Comparison of ENCODE assay signal across 8 mouse cellular contexts in genomic region chr15:18821114-18821756, GRCm38 (mm10). TPM values are rescaled to one million over a fixed set of nuclear protein-coding genes. Genes with fewer than 3 reads are reported as not detected.
DNase-seq lines count a peak whose midpoint lies in the region; ATAC-seq and TF ChIP-seq lines count a peak whose summit lies in the region.

No protein-coding gene starts in this region.

- H3K4me3 ChIP-seq in forebrain, postnatal 0 days (ENCODE audit: low read depth, low read length) = peak overlapping the region; percentile 55
- H3K4me3 ChIP-seq in hindbrain, embryonic 12.5 days = no peak overlapping the region
- no peak overlapping the region for H3K4me3 ChIP-seq in lung, postnatal 0 days (ENCODE audit: low read depth, low read length)

- peak overlapping the region; percentile 54 for H3K4me2 ChIP-seq in forebrain, postnatal 0 days (ENCODE audit: low read depth)
- H3K4me2 ChIP-seq in hindbrain, embryonic 12.5 days (replicated peaks) = peak overlapping the region; percentile 59
- no peak overlapping the region for H3K4me2 ChIP-seq in lung, postnatal 0 days (replicated peaks; ENCODE audit: low read depth, low read length)

- DNase-seq in MEL-GATA-1-ER (ENCODE audit: extremely low read depth, low read depth) = peak; percentile 66
- DNase-seq in cerebellum, adult 18-20 months = peak; percentile 90 to 93
- peak; percentile 97 for DNase-seq in forebrain, postnatal 0 days
- DNase-seq in layer of hippocampus, postnatal 10 days (ENCODE audit: low spot score in 2 of 2) = peak; percentile 98
- DNase-seq in lung, postnatal 0 days (ENCODE audit: low spot score) = peak; percentile 67
- DNase-seq in ovary, postnatal 36 days (ENCODE audit: low spot score) = peak; percentile 64
- DNase-seq in thymus, postnatal 10 days (ENCODE audit: low spot score in 2 of 2) = peak; percentile 69 to 75

- no peak for TF ChIP-seq EP300 in lung, postnatal 0 days (IDR thresholded peaks at IDR 0.05)

- H3K27ac ChIP-seq in forebrain, postnatal 0 days (ENCODE audit: low read depth, low read length) = no peak overlapping the region
- no peak overlapping the region for H3K27ac ChIP-seq in hindbrain, embryonic 12.5 days
- H3K27ac ChIP-seq in lung, postnatal 0 days (ENCODE audit: low read length) = no peak overlapping the region

- no peaks in the 10 kb centered on the region for H3K9me3 ChIP-seq in forebrain, postnatal 0 days (ENCODE audit: low read length)
- H3K9me3 ChIP-seq in hindbrain, embryonic 12.5 days (replicated peaks) = no peaks in the 10 kb centered on the region
- H3K9me3 ChIP-seq in lung, postnatal 0 days (ENCODE audit: low read length) = no peaks in the 10 kb centered on the region

- peak; percentile 61 for ATAC-seq in forebrain, postnatal 0 days
- ATAC-seq in hindbrain, embryonic 12.5 days (ENCODE audit: low FRiP score) = peak; percentile 51
- ATAC-seq in lung, postnatal 0 days = peak; percentile 65

- peak overlapping the region; percentile 60; the same call in 1 of the 2 replicates for H3K9ac ChIP-seq in forebrain, postnatal 0 days
- no peak overlapping the region for H3K9ac ChIP-seq in hindbrain, embryonic 12.5 days
- H3K9ac ChIP-seq in lung, postnatal 0 days (replicated peaks; ENCODE audit: low read depth) = no peak overlapping the region

- no peaks in the 10 kb centered on the region for H3K36me3 ChIP-seq in forebrain, postnatal 0 days (ENCODE audit: insufficient read depth)
- no peaks in the 10 kb centered on the region for H3K36me3 ChIP-seq in hindbrain, embryonic 12.5 days
- no peaks in the 10 kb centered on the region for H3K36me3 ChIP-seq in lung, postnatal 0 days (ENCODE audit: insufficient read depth, low read length)

- peak; percentile 99 for TF ChIP-seq CTCF in forebrain, postnatal 0 days (IDR thresholded peaks at IDR 0.05; ENCODE audit: low read depth)
- TF ChIP-seq CTCF in lung, postnatal 0 days (IDR thresholded peaks at IDR 0.05) = peak; percentile 88

- WGBS in forebrain, postnatal 0 days = 23% methylated on average over 10 of the region's 10 CpGs
- WGBS in hindbrain, embryonic 12.5 days = 28% methylated on average over 10 of the region's 10 CpGs
- WGBS in lung, postnatal 0 days = 20% methylated on average over 10 of the region's 10 CpGs

- H3K4me1 ChIP-seq in forebrain, postnatal 0 days (ENCODE audit: insufficient read depth) = no peaks in the 10 kb centered on the region
- no peaks in the 10 kb centered on the region for H3K4me1 ChIP-seq in hindbrain, embryonic 12.5 days
- no peaks in the 10 kb centered on the region for H3K4me1 ChIP-seq in lung, postnatal 0 days (ENCODE audit: insufficient read depth, low read depth, low read length)

- H3K27me3 ChIP-seq in forebrain, postnatal 0 days (ENCODE audit: insufficient read depth, low read length) = no peaks in the 10 kb centered on the region
- no peaks in the 10 kb centered on the region for H3K27me3 ChIP-seq in hindbrain, embryonic 12.5 days
- no peaks in the 10 kb centered on the region for H3K27me3 ChIP-seq in lung, postnatal 0 days (replicated peaks; ENCODE audit: insufficient read depth, low read length)

RNA-seq across cellular contexts. Expression of gene Cdh10, which starts 2.5 kb away (rescaled TPM):
- total RNA-seq in forebrain, postnatal 0 days (2014; rRNA removed) = 40.2 and 42.7 TPM in 2 replicates
- 20.6 and 24.3 TPM in 2 replicates for polyA plus RNA-seq in forebrain, postnatal 0 days (2015; fragmentation: Nextera tagmentation; extraction: Ambion mirVana)
- 9.7 and 11.4 TPM in 2 replicates for polyA plus RNA-seq in hindbrain, embryonic 12.5 days (2016; fragmentation: Nextera tagmentation; extraction: Ambion mirVana)
- total RNA-seq in layer of hippocampus, postnatal 10 days (2021) = 10 to 100 TPM; 48.6 to 49.9 TPM
- polyA plus RNA-seq in lung, postnatal 0 days (2015; fragmentation: Nextera tagmentation; extraction: Ambion mirVana) = 0.10 and 0.11 TPM in 2 replicates
